In the genomic region with DNA sequence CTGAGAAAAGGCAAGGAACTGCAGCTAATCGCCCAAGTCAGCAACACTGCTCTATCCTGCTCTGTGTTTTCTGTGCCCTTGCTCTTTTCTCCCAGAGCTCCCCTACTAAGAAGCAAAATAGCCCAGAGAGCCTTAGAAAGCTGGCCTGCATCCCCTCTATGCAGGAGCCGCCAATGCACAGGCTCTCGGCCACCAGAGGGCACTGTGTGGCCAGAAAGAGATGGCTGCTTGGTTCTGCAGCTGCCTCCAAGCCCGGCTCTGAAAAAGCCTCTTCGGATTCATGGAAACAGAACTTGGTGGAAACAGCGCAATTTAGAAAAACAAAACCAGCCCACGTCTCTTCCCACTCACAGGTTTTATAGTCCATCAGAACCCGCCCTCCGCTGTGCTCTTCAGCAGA, we compare ENCODE assay signal across 9 mouse cellular contexts.
DNase-seq lines count a peak whose midpoint lies in the region; ATAC-seq lines count a peak whose summit lies in the region.
"Had no signal": no experiment of that assay in that cellular context is flagged by ENCODE, and none has a peak within 500 bp of the region (broad histone marks: within the 10 kb centered on the region; RNA-seq: fewer than 3 reads in every experiment).

No protein-coding gene starts in this region.

- ATAC-seq in liver, embryonic 11.5 days (replicated peaks; ENCODE audit: low FRiP score), result no peak

- H3K4me2 ChIP-seq in liver, embryonic 11.5 days, result no peak overlapping the region
- H3K4me2 ChIP-seq: embryonic facial prominence, embryonic 15.5 days had no signal

- H3K36me3 ChIP-seq in liver, embryonic 11.5 days (ENCODE audit: control insufficient read depth, insufficient read depth, low read length), result no peaks in the 10 kb centered on the region
- H3K36me3 ChIP-seq: embryonic facial prominence, embryonic 15.5 days had no signal

- H3K4me3 ChIP-seq in liver, embryonic 11.5 days (ENCODE audit: low read depth, low read length), result no peak overlapping the region
- H3K4me3 ChIP-seq: embryonic facial prominence, embryonic 15.5 days had no signal

- no peaks in the 10 kb centered on the region for H3K9me3 ChIP-seq in liver, embryonic 11.5 days (ENCODE audit: control insufficient read depth, low read length)
- H3K9me3 ChIP-seq: embryonic facial prominence, embryonic 15.5 days had no signal

- H3K9ac ChIP-seq in liver, embryonic 11.5 days (ENCODE audit: low read depth, low read length), result no peak overlapping the region
- H3K9ac ChIP-seq: embryonic facial prominence, embryonic 15.5 days had no signal

- H3K4me1 ChIP-seq in liver, embryonic 11.5 days (replicated peaks; ENCODE audit: control insufficient read depth, insufficient read depth, low read length), result no peaks in the 10 kb centered on the region
- H3K4me1 ChIP-seq: embryonic facial prominence, embryonic 15.5 days had no signal

- no peak overlapping the region for H3K27ac ChIP-seq in liver, embryonic 11.5 days (ENCODE audit: low read depth, low read length)
- H3K27ac ChIP-seq: embryonic facial prominence, embryonic 15.5 days had no signal

- H3K27me3 ChIP-seq in liver, embryonic 11.5 days (replicated peaks; ENCODE audit: control insufficient read depth, insufficient read depth, low read length), result no peaks in the 10 kb centered on the region
- H3K27me3 ChIP-seq: embryonic facial prominence, embryonic 15.5 days had no signal

- 18% methylated on average over 9 of the region's 9 CpGs for WGBS in liver, embryonic 11.5 days

- DNase-seq in 3134 (ENCODE audit: extremely low read depth, insufficient read length, low spot score) (peak; percentile 11), ZHBTc4 (ENCODE audit: low read depth, low spot score) (peak; percentile 73)
- peak; percentile 94 to 96 for DNase-seq in cerebellum, postnatal 36 days
- DNase-seq in gastrocnemius, adult 18-20 months (ENCODE audit: low spot score), result peak; percentile 16
- DNase-seq in kidney, postnatal 10 days, result peak; percentile 82
- DNase-seq in liver, embryonic 11.5 days (ENCODE audit: low spot score), result peak; percentile 34
- peak; percentile 1 for DNase-seq in ovary, adult 18-20 months (ENCODE audit: low spot score)
- peak; percentile 12 for DNase-seq in urinary bladder, postnatal 10 days (ENCODE audit: low spot score)

Comparison
In these comparisons a context has a peak if more than half of its experiments do, and no peak if none do; other contexts are left out.
1. DNase-seq: peak in every context shown above with its lines; median percentile 95 in cerebellum, postnatal 36 days; 82 in kidney, postnatal 10 days; 73 in ZHBTc4; 34 in liver, embryonic 11.5 days; 16 in gastrocnemius, adult 18-20 months; 12 in urinary bladder, postnatal 10 days; 11 in 3134; 1 in ovary, adult 18-20 months.